Mouse (Mus musculus): ENCODE results near the gene Frmd8. TPM values are rescaled to one million over a fixed set of nuclear protein-coding genes. Genes with fewer than 3 reads are reported as not detected.

Gene Frmd8
- polyA plus RNA-seq, 1 experiment from 2014 or later = 14.0 TPM

- 0 out of 2 replicates have a peak, but pooled peaks cover 3% of the 10 kb centered on the region for H3K36me3 ChIP-seq (ENCODE audit: control insufficient read depth, insufficient read depth, low read length)
- peak overlapping the region; percentile 62 for H3K4me2 ChIP-seq
- peak; percentile 93 for ATAC-seq (ENCODE audit: low FRiP score)
- DNase-seq (ENCODE audit: low spot score, missing footprints) = peak; percentile 100
- peak overlapping the region; percentile 81 for H3K9ac ChIP-seq (ENCODE audit: low read length)
- H3K4me3 ChIP-seq (ENCODE audit: low read depth, low read length) = peak overlapping the region; percentile 69
- no peaks in the 10 kb centered on the region for H3K27me3 ChIP-seq (ENCODE audit: control insufficient read depth, insufficient read depth, low read length)
- H3K27ac ChIP-seq (ENCODE audit: low read depth, low read length) = peak overlapping the region; percentile 10; the same call in 1 of the 2 replicates
- WGBS = under 1% methylated on average over 59 of the region's 59 CpGs
- H3K4me1 ChIP-seq (ENCODE audit: control insufficient read depth, insufficient read depth, low read length) = peaks cover 22% of the 10 kb centered on the region
- H3K9me3 ChIP-seq (ENCODE audit: control insufficient read depth, low read length) = no peaks in the 10 kb centered on the region
These were observed 37.3 kb upstream of the Frmd8 start for GRCm38 (mm10) chr19:5912103-5913006.

DNA sequence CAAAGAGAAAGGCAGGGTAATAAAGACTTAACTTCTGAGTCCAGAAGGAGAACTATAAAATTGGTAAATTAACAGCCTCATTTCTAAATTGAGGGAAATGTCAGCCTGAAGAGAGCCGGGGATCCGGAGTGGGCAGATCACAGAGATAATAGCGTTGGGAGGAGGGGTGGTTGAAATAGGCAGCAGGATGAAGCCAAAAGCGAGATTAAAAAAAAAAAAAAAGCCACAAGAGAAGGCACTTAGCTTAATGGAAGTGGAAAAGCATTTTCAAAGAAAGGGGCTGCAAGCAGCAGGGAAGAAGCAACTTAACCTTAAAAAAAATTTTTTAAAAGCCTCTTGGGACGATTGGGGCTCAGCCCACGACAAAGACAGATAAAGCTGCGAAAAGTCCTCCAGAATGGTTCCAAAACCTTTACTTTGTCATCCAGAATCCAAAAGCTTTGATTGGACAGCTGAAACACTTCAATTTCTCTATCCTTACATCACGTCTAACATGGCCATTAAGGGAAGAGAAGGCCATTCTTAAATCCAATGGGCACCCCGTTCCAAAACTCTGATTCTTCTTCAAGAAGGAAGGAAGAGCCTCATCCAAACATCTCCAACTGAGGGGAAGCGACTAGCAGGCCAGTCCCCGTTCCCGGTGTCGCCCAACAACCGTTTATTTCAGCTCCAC lies 36.5 kb upstream of the Frmd8 start:
- H3K4me1 ChIP-seq (ENCODE audit: control insufficient read depth, insufficient read depth, low read length) = peaks cover 22% of the 10 kb centered on the region
- no peaks in the 10 kb centered on the region for H3K9me3 ChIP-seq (ENCODE audit: control insufficient read depth, low read length)
- DNase-seq (ENCODE audit: low spot score, missing footprints) (no peak), ATAC-seq (ENCODE audit: low FRiP score) (no peak)
- H3K9ac ChIP-seq (ENCODE audit: low read length) = peak overlapping the region; percentile 81
- no peak overlapping the region; the same call in 1 of the 2 replicates for H3K27ac ChIP-seq (ENCODE audit: low read depth, low read length)
- peak overlapping the region; percentile 69 for H3K4me3 ChIP-seq (ENCODE audit: low read depth, low read length)
- H3K27me3 ChIP-seq (ENCODE audit: control insufficient read depth, insufficient read depth, low read length) = no peaks in the 10 kb centered on the region
- peak overlapping the region; percentile 62 for H3K4me2 ChIP-seq
- peaks cover 4% of the 10 kb centered on the region; the same call in 1 of the 2 replicates for H3K36me3 ChIP-seq (ENCODE audit: control insufficient read depth, insufficient read depth, low read length)
- 10% methylated on average over 14 of the region's 14 CpGs for WGBS

DNA sequence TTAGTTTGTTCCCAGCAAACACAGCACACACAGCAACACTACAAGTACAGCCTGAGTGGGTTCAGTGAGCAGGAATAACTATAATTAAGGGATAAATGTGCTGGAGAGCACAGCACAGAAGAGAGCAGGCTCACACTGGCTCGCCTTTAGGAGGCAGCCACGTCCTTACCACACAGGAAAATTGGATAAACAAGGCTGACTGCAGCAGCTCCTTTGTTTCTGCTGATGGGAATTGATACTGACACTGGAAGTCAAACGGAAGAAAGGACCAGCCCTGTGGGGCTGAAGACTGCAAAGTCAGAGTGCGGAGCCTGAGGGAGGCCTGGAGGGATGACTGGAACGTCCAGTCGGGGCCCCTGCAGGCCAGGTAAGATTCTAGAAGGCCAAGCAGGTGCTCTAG lies 35.1 kb upstream of the Frmd8 start:
- no peaks in the 10 kb centered on the region for H3K27me3 ChIP-seq (ENCODE audit: control insufficient read depth, insufficient read depth, low read length)
- H3K27ac ChIP-seq (ENCODE audit: low read depth, low read length) = no peak overlapping the region
- H3K4me1 ChIP-seq (ENCODE audit: control insufficient read depth, insufficient read depth, low read length) = peaks cover 22% of the 10 kb centered on the region
- ATAC-seq (ENCODE audit: low FRiP score) = no peak
- H3K9me3 ChIP-seq (ENCODE audit: control insufficient read depth, low read length) = no peaks in the 10 kb centered on the region
- H3K9ac ChIP-seq (ENCODE audit: low read length) = 0 out of 2 replicates have a peak overlapping the region, but pooled peaks have one; percentile 6
- peak; percentile 78 for DNase-seq (ENCODE audit: low spot score, missing footprints)
- WGBS = 71% methylated on average over 6 of the region's 6 CpGs
- no peak overlapping the region for H3K4me3 ChIP-seq (ENCODE audit: low read depth, low read length)
- peaks cover 11% of the 10 kb centered on the region for H3K36me3 ChIP-seq (ENCODE audit: control insufficient read depth, insufficient read depth, low read length)
- peak overlapping the region; percentile 8; the same call in 1 of the 2 replicates for H3K4me2 ChIP-seq

- no peak for DNase-seq (ENCODE audit: low spot score, missing footprints)
- H3K36me3 ChIP-seq (ENCODE audit: control insufficient read depth, insufficient read depth, low read length) = peaks cover 33% of the 10 kb centered on the region
These were observed 32.2 kb upstream of the Frmd8 start for GRCm38 (mm10) chr19:5907275-5907674.

DNA sequence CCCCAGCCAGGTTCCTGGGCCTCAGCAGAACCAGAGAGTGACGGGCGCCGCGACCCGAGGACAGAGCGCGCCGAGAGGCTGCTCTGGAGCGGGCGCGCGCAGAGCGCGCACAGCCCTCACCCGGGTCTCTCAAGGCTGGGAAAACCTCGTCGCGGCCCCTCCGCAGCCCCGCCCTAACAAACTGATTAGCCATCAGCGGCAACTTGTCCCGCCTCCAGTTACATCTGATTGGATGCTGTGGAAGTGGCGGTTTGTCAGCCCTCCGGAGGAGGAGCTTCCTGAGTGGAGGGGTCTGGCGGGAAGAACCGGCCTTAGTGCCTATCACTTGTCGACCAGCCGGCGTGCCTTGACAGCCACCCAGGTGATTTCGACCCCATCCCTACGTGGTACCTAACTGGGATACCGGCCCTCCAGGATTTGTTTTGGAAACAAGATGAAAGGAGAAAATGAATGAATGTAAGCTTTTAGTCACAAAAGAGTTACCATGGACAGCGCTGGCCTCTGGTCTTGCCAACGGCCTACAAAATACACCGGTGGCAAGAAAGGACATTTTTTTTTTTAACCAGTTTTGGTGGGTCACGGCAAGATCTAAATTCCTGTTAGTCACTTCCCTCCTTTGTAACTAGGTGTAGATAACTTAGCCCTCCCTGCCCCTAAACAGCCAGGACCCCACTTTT lies 19.1 kb upstream of the Frmd8 start, which contains the start of gene Tigd3:
Tigd3 (minus strand) TSS at position 148 of the 677 bp plus-strand sequence.
- Histone ChIP-seq H3K9me3 (ENCODE audit: control insufficient read depth, low read length) (no peaks in the 10 kb centered on the region), H3K4me1 (ENCODE audit: control insufficient read depth, insufficient read depth, low read length) (peaks cover 15% of the 10 kb centered on the region), H3K4me2 (peak within 1 kb of the TSS; percentile 81), H3K36me3 (ENCODE audit: control insufficient read depth, insufficient read depth, low read length) (peaks cover 14% of the 10 kb centered on the region), H3K27me3 (ENCODE audit: control insufficient read depth, insufficient read depth, low read length) (no peaks in the 10 kb centered on the region), H3K4me3 (ENCODE audit: low read depth, low read length) (peak within 1 kb of the TSS; percentile 68), H3K9ac (ENCODE audit: low read length) (peak within 1 kb of the TSS; percentile 87), H3K27ac (ENCODE audit: low read depth, low read length) (peak within 1 kb of the TSS; percentile 51; the same call in 1 of the 2 replicates)
- WGBS = 6% methylated on average over 36 of the region's 36 CpGs
- ATAC-seq (ENCODE audit: low FRiP score) = peak; percentile 96
- peak; percentile 99 for DNase-seq (ENCODE audit: low spot score, missing footprints)

More at GRCm38 (mm10) chr19:5907275-5907674, 32.2 kb upstream of the Frmd8 start:
- no peak for ATAC-seq (ENCODE audit: low FRiP score)
- Histone ChIP-seq H3K4me2 (no peak overlapping the region), H3K9ac (ENCODE audit: low read length) (no peak overlapping the region), H3K4me1 (ENCODE audit: control insufficient read depth, insufficient read depth, low read length) (peaks cover 16% of the 10 kb centered on the region), H3K9me3 (ENCODE audit: control insufficient read depth, low read length) (no peaks in the 10 kb centered on the region), H3K4me3 (ENCODE audit: low read depth, low read length) (no peak overlapping the region), H3K27ac (ENCODE audit: low read depth, low read length) (no peak overlapping the region), H3K27me3 (ENCODE audit: control insufficient read depth, insufficient read depth, low read length) (no peaks in the 10 kb centered on the region)
- 90% methylated on average over 3 of the region's 3 CpGs for WGBS

GRCm38 (mm10) chr19:5893282-5894001 lies 18.4 kb upstream of the Frmd8 start:
- Histone ChIP-seq H3K9me3 (ENCODE audit: control insufficient read depth, low read length) (no peaks in the 10 kb centered on the region), H3K4me2 (peak overlapping the region; percentile 81), H3K4me1 (ENCODE audit: control insufficient read depth, insufficient read depth, low read length) (peaks cover 15% of the 10 kb centered on the region), H3K36me3 (ENCODE audit: control insufficient read depth, insufficient read depth, low read length) (peaks cover 11% of the 10 kb centered on the region), H3K27ac (ENCODE audit: low read depth, low read length) (peak overlapping the region; percentile 51; the same call in 1 of the 2 replicates), H3K4me3 (ENCODE audit: low read depth, low read length) (peak overlapping the region; percentile 68), H3K9ac (ENCODE audit: low read length) (peak overlapping the region; percentile 87), H3K27me3 (ENCODE audit: control insufficient read depth, insufficient read depth, low read length) (no peaks in the 10 kb centered on the region)
- 7% methylated on average over 31 of the region's 31 CpGs for WGBS
- peak; percentile 88 for DNase-seq (ENCODE audit: low spot score, missing footprints)
- 0 out of 2 replicates have a peak, but pooled peaks have one; percentile 1 for ATAC-seq (ENCODE audit: low FRiP score)

DNA sequence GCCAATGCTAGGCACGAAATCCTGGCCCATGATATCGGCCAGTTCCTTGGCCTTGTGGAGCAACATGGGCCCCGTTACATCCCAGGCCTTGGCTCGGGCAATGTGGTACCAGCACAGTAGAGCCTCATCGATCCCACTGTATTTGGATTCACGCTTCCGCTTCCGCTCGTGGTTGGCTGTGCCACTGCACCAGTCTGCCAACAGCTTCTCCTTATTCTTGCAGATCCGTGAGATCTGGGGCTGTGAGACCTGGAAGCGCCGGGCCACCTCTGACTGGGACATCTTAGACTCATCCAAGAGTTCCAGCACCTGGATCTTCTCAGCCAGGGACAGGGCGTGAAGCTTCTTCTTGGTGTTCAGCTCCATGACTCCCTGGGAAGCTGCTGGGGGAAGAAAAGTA lies 17.7 kb upstream of the Frmd8 start:
- H3K4me1 ChIP-seq (ENCODE audit: control insufficient read depth, insufficient read depth, low read length) = peaks cover 15% of the 10 kb centered on the region
- peaks cover 8% of the 10 kb centered on the region for H3K36me3 ChIP-seq (ENCODE audit: control insufficient read depth, insufficient read depth, low read length)
- H3K9me3 ChIP-seq (ENCODE audit: control insufficient read depth, low read length) = no peaks in the 10 kb centered on the region
- H3K4me2 ChIP-seq = peak overlapping the region; percentile 81
- H3K4me3 ChIP-seq (ENCODE audit: low read depth, low read length) = peak overlapping the region; percentile 68
- peak overlapping the region; percentile 87 for H3K9ac ChIP-seq (ENCODE audit: low read length)
- DNase-seq (ENCODE audit: low spot score, missing footprints) (no peak), ATAC-seq (ENCODE audit: low FRiP score) (no peak)
- no peak overlapping the region for H3K27ac ChIP-seq (ENCODE audit: low read depth, low read length)
- 91% methylated on average over 13 of the region's 13 CpGs for WGBS
- H3K27me3 ChIP-seq (ENCODE audit: control insufficient read depth, insufficient read depth, low read length) = no peaks in the 10 kb centered on the region

- Histone ChIP-seq H3K4me1 (ENCODE audit: control insufficient read depth, insufficient read depth, low read length) (peaks cover 15% of the 10 kb centered on the region), H3K4me2 (no peak overlapping the region), H3K4me3 (ENCODE audit: low read depth, low read length) (no peak overlapping the region), H3K9me3 (ENCODE audit: control insufficient read depth, low read length) (no peaks in the 10 kb centered on the region), H3K27ac (ENCODE audit: low read depth, low read length) (no peak overlapping the region), H3K36me3 (ENCODE audit: control insufficient read depth, insufficient read depth, low read length) (peaks cover 8% of the 10 kb centered on the region), H3K27me3 (ENCODE audit: control insufficient read depth, insufficient read depth, low read length) (no peaks in the 10 kb centered on the region), H3K9ac (ENCODE audit: low read length) (no peak overlapping the region)
- 93% methylated on average over 7 of the region's 7 CpGs for WGBS
- ATAC-seq (ENCODE audit: low FRiP score) (no peak), DNase-seq (ENCODE audit: low spot score, missing footprints) (no peak)
These were observed 17.2 kb upstream of the Frmd8 start for GRCm38 (mm10) chr19:5892262-5892661.
